Mouse (Mus musculus): ENCODE data around the gene Syn1. TPM values are rescaled to one million over a fixed set of nuclear protein-coding genes. Genes with fewer than 3 reads are reported as not detected.

Syn1 gene
- total RNA-seq (2023): 1 to 10 TPM; 1.8 to 2.1 TPM

GRCm38 (mm10) chrX:20920844-20921364, at the start of gene Syn1:
Gene Syn1 (minus strand): TSS chrX:20921004.

DNA sequence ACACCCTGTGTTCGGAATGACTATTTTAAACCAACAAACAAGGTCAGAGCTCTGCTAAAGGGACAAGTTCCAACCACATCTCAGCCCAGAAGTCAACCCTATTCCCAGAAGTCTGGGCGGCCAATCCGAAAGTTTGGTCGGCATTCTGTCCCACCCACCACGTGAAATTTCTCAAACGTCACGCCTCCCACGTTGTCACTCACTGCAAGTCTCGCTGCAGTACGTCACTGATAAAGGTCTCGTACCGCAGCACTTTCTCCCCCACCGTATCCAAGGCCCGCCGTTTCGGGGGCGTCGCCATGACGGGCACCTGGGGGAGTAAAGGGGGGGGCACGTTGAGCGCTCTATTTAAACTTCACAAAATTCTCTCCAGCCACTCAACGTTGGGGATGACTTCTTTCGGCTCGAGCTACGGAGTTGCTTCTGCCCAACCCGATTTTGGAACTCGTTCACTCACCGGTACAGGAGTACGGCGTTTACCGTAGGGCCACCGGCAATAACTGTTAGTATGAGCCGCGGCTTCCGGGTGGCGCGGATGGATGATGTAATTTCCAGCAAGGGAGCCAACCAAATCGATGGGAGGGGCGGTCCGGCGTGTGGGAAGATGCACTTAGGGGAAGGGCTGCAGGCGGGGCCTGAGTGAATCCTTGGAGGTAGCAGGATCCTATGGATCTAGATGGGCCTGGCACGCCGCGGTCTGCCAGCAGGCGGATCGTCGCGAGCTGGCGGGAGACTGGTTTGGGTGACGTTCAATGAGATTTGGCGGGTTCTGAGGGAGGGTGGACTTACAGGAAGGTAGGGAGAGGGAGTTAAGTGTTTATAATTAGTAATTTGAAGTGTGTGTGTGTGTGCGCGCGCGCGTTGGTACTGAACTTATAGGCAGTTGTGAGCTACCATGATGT, 40.9 kb upstream of the Syn1 start, which contains the start of gene Uxt:
Gene Uxt, minus strand, starts transcription at position 541 of the 902 bp plus-strand sequence.

GRCm38 (mm10) chrX:20950191-20950880, 29.5 kb upstream of the Syn1 start, which contains the start of gene Elk1:
Gene Elk1 (minus strand): TSS chrX:20950608.

DNA sequence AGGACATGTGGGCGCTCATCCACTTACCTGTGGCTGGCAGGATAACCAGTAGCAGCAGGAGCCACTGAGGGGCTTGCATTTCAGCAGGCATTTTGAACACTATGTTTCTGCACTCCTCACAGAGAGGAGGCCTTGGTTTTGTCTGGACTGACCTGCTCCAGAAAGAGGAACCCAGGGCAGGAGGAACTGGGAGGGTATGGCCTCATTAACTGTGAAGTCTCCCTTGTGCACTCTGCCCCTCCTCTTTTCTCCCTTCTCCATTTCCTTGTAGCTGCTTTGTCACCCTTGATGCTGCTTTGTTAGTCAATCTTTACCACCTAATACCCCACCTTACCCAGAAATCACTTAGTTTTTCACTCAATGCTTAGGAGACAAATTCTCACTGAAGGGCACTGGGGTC, 10.6 kb upstream of the Syn1 start, which contains the start of gene Cfp:
Gene Cfp, minus strand, starts transcription at position 192 of the 400 bp plus-strand sequence.

DNA sequence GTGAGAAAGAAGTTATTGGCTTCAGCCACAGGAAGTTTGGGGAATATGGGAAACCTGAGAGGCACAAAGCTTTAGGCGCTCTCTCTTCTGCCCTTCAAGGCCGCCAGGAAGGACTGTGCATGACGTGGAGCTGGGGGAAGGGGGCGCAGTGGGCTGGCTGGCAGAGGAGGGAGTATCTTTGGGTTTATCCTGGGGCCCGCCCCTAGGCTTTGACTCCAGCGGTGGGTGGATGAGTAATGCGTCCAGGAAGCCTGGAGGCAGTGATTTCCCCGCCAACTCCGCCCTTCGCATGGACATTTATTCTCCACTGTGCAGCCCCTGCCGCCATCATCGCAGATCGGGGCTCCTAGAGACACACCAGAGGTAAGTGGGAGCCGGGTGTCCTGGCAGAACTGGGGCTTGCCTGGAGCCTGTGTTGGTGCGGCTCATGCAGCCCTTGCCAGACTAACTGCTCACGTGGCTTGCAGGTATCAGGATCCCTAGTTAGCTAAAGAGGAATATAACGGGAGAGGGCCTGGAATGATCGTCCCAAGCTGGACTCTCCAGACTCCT, 50.8 kb downstream of the Syn1 start, which contains the start of gene Timp1:
Gene Timp1, plus strand, starts transcription at position 205 of the 552 bp plus-strand sequence.

Other genes with a start within 250 kb of the Syn1 start
- 10 to 100 TPM; 41.6 to 46.3 TPM for gene Cdk16, start 233.1 kb downstream of the Syn1 start, total RNA-seq (2023)
- gene Usp11, start 217.1 kb downstream of the Syn1 start, total RNA-seq (2023): 1 to 10 TPM; 4.6 to 6.6 TPM
- gene Araf, start 123.2 kb downstream of the Syn1 start, total RNA-seq (2023): 10 to 100 TPM; 53.8 to 54.4 TPM
- gene Timp1, start 50.8 kb downstream of the Syn1 start, total RNA-seq (2023): under 1 TPM in 1 of 2 experiments, not detected in 1; 0.68 TPM
- gene Cfp, start 10.6 kb upstream of the Syn1 start, total RNA-seq (2023): 100 to 1,000 TPM; 216 to 243 TPM
- gene Elk1, start 29.6 kb upstream of the Syn1 start, total RNA-seq (2023): 10 to 100 TPM in 1 of 2 experiments, 1 to 10 TPM in 1; 9.7 to 11.9 TPM
- gene Uxt, start 41.0 kb upstream of the Syn1 start, total RNA-seq (2023): 10 to 100 TPM; 20.2 to 29.1 TPM
- gene Zfp182, start 141.3 kb upstream of the Syn1 start, total RNA-seq (2023): 10 to 100 TPM; 10.3 to 14.3 TPM
- not detected for gene Spaca5, start 147.4 kb upstream of the Syn1 start, total RNA-seq (2023)
- under 1 TPM in 1 of 2 experiments, not detected in 1; 0.57 TPM for gene Zfp300, start 168.5 kb upstream of the Syn1 start, total RNA-seq (2023)
- not detected for gene Ssxa1, start 194.8 kb upstream of the Syn1 start, total RNA-seq (2023)

Measured in neutrophil, adult 83 days (primary cell).